Mouse (Mus musculus): Measurements from ENCODE around the gene Anxa9.
A peak's percentile ranks its signal among the peaks of the same experiment; 100 is the strongest.

Anxa9 gene

DNA sequence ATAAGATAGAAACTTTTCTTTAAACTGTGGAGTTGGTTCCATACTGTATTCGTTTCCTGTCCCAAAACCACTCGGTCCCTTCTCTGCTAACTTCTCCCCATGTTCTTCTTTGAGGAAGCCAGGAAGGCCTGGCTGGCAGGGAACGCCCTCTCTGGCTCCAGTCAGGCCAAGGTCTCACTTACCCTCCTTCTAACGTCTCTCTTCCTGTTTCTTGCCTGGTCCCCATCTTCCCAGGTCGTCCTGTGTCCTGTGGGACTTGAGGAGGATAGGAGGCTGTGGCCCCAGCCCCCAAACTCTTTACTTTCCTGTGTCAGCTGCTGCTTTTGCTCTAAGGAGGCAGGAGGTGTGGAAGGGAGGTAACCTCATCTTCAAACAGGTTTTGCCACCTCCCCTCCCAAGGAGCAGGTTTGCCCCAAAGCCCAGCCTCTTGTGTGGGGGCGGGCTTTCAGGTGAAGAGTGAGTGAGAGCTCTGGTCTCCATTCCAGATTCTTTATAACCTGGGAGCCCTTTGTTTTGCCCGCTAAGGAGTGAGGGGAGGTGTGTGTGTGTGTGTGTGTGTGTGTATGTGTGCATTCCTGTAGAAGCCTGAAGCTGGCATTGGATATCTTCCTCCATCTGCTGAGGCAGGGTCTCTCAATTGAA, 56.1 kb downstream of the Anxa9 start, which contains the start of gene Bnipl:
Gene Bnipl (minus strand): TSS at position 411 of the 642 bp plus-strand sequence.
- no peak for DNase-seq (ENCODE audit: extremely low read depth, low read depth)

GRCm38 (mm10) chr3:95250361-95250760, 56.6 kb downstream of the Anxa9 start:
- DNase-seq (ENCODE audit: extremely low read depth, low read depth), result no peak

- DNase-seq (ENCODE audit: extremely low read depth, low read depth), result no peak
These were observed 59.2 kb downstream of the Anxa9 start for GRCm38 (mm10) chr3:95247660-95248336.

GRCm38 (mm10) chr3:95246465-95247231, 60.3 kb downstream of the Anxa9 start:
- DNase-seq (ENCODE audit: extremely low read depth, low read depth), result peak; percentile 91
